17 mouse cellular contexts compared by ENCODE assay signal in the genomic region with DNA sequence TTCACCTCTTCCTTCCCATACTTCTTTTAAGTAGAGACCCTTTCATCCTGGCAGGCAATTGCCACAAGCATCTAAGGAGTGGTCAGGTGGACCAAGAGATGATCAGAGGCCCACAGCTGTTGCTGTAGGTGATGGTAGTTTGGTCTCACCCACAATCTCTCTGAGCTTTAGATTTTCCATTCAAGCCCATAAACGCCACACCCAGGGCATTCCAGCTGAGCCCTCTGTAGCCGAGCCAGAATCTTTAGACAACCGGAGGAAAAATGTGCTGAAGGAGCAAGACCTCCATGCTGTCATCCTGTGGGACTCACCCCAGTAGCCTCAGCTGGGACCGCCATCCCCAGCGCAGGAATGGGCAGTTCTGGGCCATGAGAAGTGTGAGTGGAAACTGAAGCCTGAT.
"Had no signal": no experiment of that assay in that cellular context is flagged by ENCODE, and none has a peak within 500 bp of the region (broad histone marks: within the 10 kb centered on the region; RNA-seq: fewer than 3 reads in every experiment).

No protein-coding gene starts in this region.

- ATAC-seq: lung, postnatal 0 days; midbrain, embryonic 13.5 days; midbrain, embryonic 15.5 days had no signal

- H3K4me2 ChIP-seq: lung, embryonic 15.5 days; midbrain, embryonic 11.5 days; midbrain, embryonic 13.5 days; midbrain, embryonic 15.5 days; neural tube, embryonic 12.5 days; stomach, embryonic 15.5 days had no signal

- H3K4me1 ChIP-seq: lung, embryonic 15.5 days; stomach, embryonic 15.5 days had no signal

- H3K9me3 ChIP-seq: lung, embryonic 15.5 days; stomach, embryonic 15.5 days had no signal

- H3K27ac ChIP-seq: lung, embryonic 15.5 days; macrophage; midbrain, embryonic 13.5 days; midbrain, embryonic 15.5 days; neural tube, embryonic 12.5 days; stomach, embryonic 15.5 days; stomach, postnatal 0 days had no signal

- H3K4me3 ChIP-seq: lung, embryonic 15.5 days; megakaryocyte, embryonic 14.5 days; midbrain, embryonic 13.5 days; midbrain, embryonic 15.5 days; neural tube, embryonic 12.5 days; stomach, embryonic 15.5 days had no signal

- DNase-seq: lung, adult 2 months; lung, postnatal 14 days; lung, postnatal 36 days; right cerebral cortex, postnatal 14 days; thymus, adult 2 months; thymus, postnatal 25 days; thymus, postnatal 4 days had no signal

- H3K27me3 ChIP-seq: lung, embryonic 15.5 days; megakaryocyte, embryonic 14.5 days; midbrain, embryonic 13.5 days; midbrain, embryonic 15.5 days; neural tube, embryonic 12.5 days; stomach, embryonic 15.5 days had no signal

- H3K36me3 ChIP-seq: lung, embryonic 15.5 days; midbrain, embryonic 13.5 days; midbrain, embryonic 15.5 days; neural tube, embryonic 12.5 days; stomach, embryonic 15.5 days had no signal

- H3K9ac ChIP-seq: lung, embryonic 15.5 days; midbrain, embryonic 13.5 days; midbrain, embryonic 15.5 days; neural tube, embryonic 12.5 days; stomach, embryonic 15.5 days had no signal
